Mouse (Mus musculus) cerebellum, postnatal 14 days (tissue): ENCODE measurements at regions not wholly inside any gene's neighbourhood (a gene's known extent, or its start where the extent isn't known, plus 50 kb on each side); places are given as distances from the start of the nearest gene placed in this dataset.

Source experiments
- DNase-seq, 2 experiments: peaks; one replicate each; pipeline ENCODE4 v3.0.0; 2021; ENCODE audit warnings: mixed read lengths in 2 of 2

GRCm38 (mm10) chr3:22628703-22629102, 552.3 kb downstream of the Tbl1xr1 start:
- DNase-seq, result peak in 1 of 2 experiments; percentile 15
